25 mouse cellular contexts compared by ENCODE assay signal in genomic region chr19:43776561-43776960, GRCm38 (mm10). TPM values are rescaled to one million over a fixed set of nuclear protein-coding genes. Genes with fewer than 3 reads are reported as not detected.
DNase-seq lines count a peak whose midpoint lies in the region; ATAC-seq and TF ChIP-seq lines count a peak whose summit lies in the region.
"Had no signal": no experiment of that assay in that cellular context is flagged by ENCODE, and none has a peak within 500 bp of the region (broad histone marks: within the 10 kb centered on the region; RNA-seq: fewer than 3 reads in every experiment).

No protein-coding gene starts in this region.

- no peak for TF ChIP-seq CTCF in liver, postnatal 0 days (IDR thresholded peaks at IDR 0.05; ENCODE audit: low read depth)

- H3K4me3 ChIP-seq in intestine, embryonic 16.5 days (ENCODE audit: low read length) = no peak overlapping the region
- no peak overlapping the region for H3K4me3 ChIP-seq in intestine, embryonic 15.5 days (replicated peaks)
- no peak overlapping the region for H3K4me3 ChIP-seq in liver, postnatal 0 days (ENCODE audit: low read depth, low read length)
- H3K4me3 ChIP-seq in liver, embryonic 11.5 days (ENCODE audit: low read depth, low read length) = no peak overlapping the region
- no peak overlapping the region for H3K4me3 ChIP-seq in midbrain, embryonic 10.5 days
- H3K4me3 ChIP-seq: embryonic facial prominence, embryonic 10.5 days; embryonic facial prominence, embryonic 12.5 days; forebrain, embryonic 13.5 days had no signal

- H3K4me2 ChIP-seq in intestine, embryonic 16.5 days (ENCODE audit: low read depth, low read length) = no peak overlapping the region
- no peak overlapping the region for H3K4me2 ChIP-seq in intestine, embryonic 15.5 days (replicated peaks)
- peak overlapping the region; percentile 38; the same call in 1 of the 2 replicates for H3K4me2 ChIP-seq in liver, postnatal 0 days (ENCODE audit: low read depth, low read length)
- no peak overlapping the region for H3K4me2 ChIP-seq in liver, embryonic 11.5 days
- H3K4me2 ChIP-seq: embryonic facial prominence, embryonic 12.5 days; forebrain, embryonic 13.5 days had no signal

- 67% methylated on average over 4 of the region's 4 CpGs for WGBS in intestine, embryonic 16.5 days
- WGBS in intestine, embryonic 15.5 days = 59% methylated on average over 4 of the region's 4 CpGs
- 62% methylated on average over 4 of the region's 4 CpGs for WGBS in liver, postnatal 0 days (ENCODE audit: insufficient replicate concordance)
- WGBS in liver, embryonic 11.5 days = 81% methylated on average over 4 of the region's 4 CpGs
- WGBS in midbrain, embryonic 10.5 days = 88% methylated on average over 4 of the region's 4 CpGs

- H3K27me3 ChIP-seq in intestine, embryonic 16.5 days (replicated peaks; ENCODE audit: control insufficient read depth, insufficient read depth, low read length) = no peaks in the 10 kb centered on the region
- no peaks in the 10 kb centered on the region for H3K27me3 ChIP-seq in intestine, embryonic 15.5 days (replicated peaks)
- H3K27me3 ChIP-seq in liver, postnatal 0 days (ENCODE audit: insufficient read depth, low read length) = no peaks in the 10 kb centered on the region
- no peaks in the 10 kb centered on the region for H3K27me3 ChIP-seq in liver, embryonic 11.5 days (replicated peaks; ENCODE audit: control insufficient read depth, insufficient read depth, low read length)
- H3K27me3 ChIP-seq in midbrain, embryonic 10.5 days (ENCODE audit: low read depth, poor library complexity, severe bottlenecking) = no peaks in the 10 kb centered on the region
- H3K27me3 ChIP-seq: CH12.LX; embryonic facial prominence, embryonic 12.5 days; forebrain, embryonic 13.5 days had no signal

- DNase-seq in kidney, adult 9 months = peak; percentile 47
- DNase-seq in kidney, postnatal 4 days = no peak
- no peak for DNase-seq in liver, postnatal 0 days
- DNase-seq in liver, embryonic 11.5 days (ENCODE audit: low spot score) = no peak
- no peak for DNase-seq in midbrain, embryonic 10.5 days (ENCODE audit: low spot score)
- DNase-seq: adrenal gland, adult 8-10 months; adrenal gland, postnatal 14 days; adrenal gland, postnatal 36 days; B cell, adult 2 months; cerebellum, adult 11-12 months; cerebellum, adult 2 months; cerebellum, adult 9-10 months; cerebellum, postnatal 10 days; cerebellum, postnatal 25 days had no signal

- H3K36me3 ChIP-seq in intestine, embryonic 16.5 days (ENCODE audit: control insufficient read depth, insufficient read depth, low read length) = no peaks in the 10 kb centered on the region
- H3K36me3 ChIP-seq in intestine, embryonic 15.5 days = no peaks in the 10 kb centered on the region
- H3K36me3 ChIP-seq in liver, postnatal 0 days (replicated peaks; ENCODE audit: insufficient read depth, low read length) = no peaks in the 10 kb centered on the region
- H3K36me3 ChIP-seq in liver, embryonic 11.5 days (ENCODE audit: control insufficient read depth, insufficient read depth, low read length) = no peaks in the 10 kb centered on the region
- no peaks in the 10 kb centered on the region for H3K36me3 ChIP-seq in midbrain, embryonic 10.5 days
- H3K36me3 ChIP-seq: embryonic facial prominence, embryonic 10.5 days; embryonic facial prominence, embryonic 12.5 days; G1E had no signal

- no peaks in the 10 kb centered on the region for H3K9me3 ChIP-seq in intestine, embryonic 16.5 days (ENCODE audit: control insufficient read depth, low read length)
- no peaks in the 10 kb centered on the region for H3K9me3 ChIP-seq in intestine, embryonic 15.5 days
- H3K9me3 ChIP-seq in liver, postnatal 0 days (ENCODE audit: low read length) = no peaks in the 10 kb centered on the region
- H3K9me3 ChIP-seq in liver, embryonic 11.5 days (ENCODE audit: control insufficient read depth, low read length) = no peaks in the 10 kb centered on the region
- H3K9me3 ChIP-seq in midbrain, embryonic 10.5 days (replicated peaks) = no peaks in the 10 kb centered on the region
- H3K9me3 ChIP-seq: embryonic facial prominence, embryonic 10.5 days; embryonic facial prominence, embryonic 12.5 days; forebrain, embryonic 13.5 days; G1E had no signal

- no peak for ATAC-seq in intestine, embryonic 16.5 days
- no peak for ATAC-seq in intestine, embryonic 15.5 days
- peak; percentile 40; the same call in 1 of the 2 replicates for ATAC-seq in liver, postnatal 0 days
- ATAC-seq in liver, embryonic 11.5 days (replicated peaks; ENCODE audit: low FRiP score) = no peak
- ATAC-seq: activated CD4-positive, CD25-positive, alpha-beta regulatory T cell, adult 4 months; CD4-positive, CD25-positive, alpha-beta regulatory T cell, adult 4 months; forebrain, embryonic 13.5 days; Patski had no signal

- peak overlapping the region; percentile 26; the same call in 1 of the 2 replicates for H3K27ac ChIP-seq in intestine, embryonic 16.5 days (ENCODE audit: low read length)
- no peak overlapping the region for H3K27ac ChIP-seq in intestine, embryonic 15.5 days
- H3K27ac ChIP-seq in liver, postnatal 0 days (ENCODE audit: low read depth) = no peak overlapping the region; the same call in 1 of the 2 replicates
- H3K27ac ChIP-seq in liver, embryonic 11.5 days (ENCODE audit: low read depth, low read length) = no peak overlapping the region
- no peak overlapping the region for H3K27ac ChIP-seq in midbrain, embryonic 10.5 days (replicated peaks)
- H3K27ac ChIP-seq: embryonic facial prominence, embryonic 10.5 days; embryonic facial prominence, embryonic 12.5 days; forebrain, embryonic 13.5 days had no signal

- peaks cover 2% of the 10 kb centered on the region; the same call in 1 of the 2 replicates for H3K4me1 ChIP-seq in intestine, embryonic 16.5 days (ENCODE audit: control insufficient read depth, insufficient read depth, low read length)
- H3K4me1 ChIP-seq in intestine, embryonic 15.5 days (replicated peaks) = 0 out of 2 replicates have a peak, but pooled peaks cover 3% of the 10 kb centered on the region
- H3K4me1 ChIP-seq in liver, postnatal 0 days (ENCODE audit: insufficient read depth) = peaks cover 7% of the 10 kb centered on the region
- H3K4me1 ChIP-seq in liver, embryonic 11.5 days (replicated peaks; ENCODE audit: control insufficient read depth, insufficient read depth, low read length) = 0 out of 2 replicates have a peak, but pooled peaks cover 3% of the 10 kb centered on the region
- H3K4me1 ChIP-seq in midbrain, embryonic 10.5 days = peaks cover 4% of the 10 kb centered on the region; the same call in 1 of the 2 replicates
- H3K4me1 ChIP-seq: embryonic facial prominence, embryonic 10.5 days; embryonic facial prominence, embryonic 12.5 days; forebrain, embryonic 13.5 days had no signal

- H3K9ac ChIP-seq in intestine, embryonic 16.5 days (ENCODE audit: low read depth, low read length) = no peak overlapping the region
- no peak overlapping the region for H3K9ac ChIP-seq in intestine, embryonic 15.5 days
- no peak overlapping the region for H3K9ac ChIP-seq in liver, postnatal 0 days (replicated peaks)
- no peak overlapping the region for H3K9ac ChIP-seq in liver, embryonic 11.5 days (ENCODE audit: low read depth, low read length)
- H3K9ac ChIP-seq: embryonic facial prominence, embryonic 12.5 days; forebrain, embryonic 13.5 days had no signal

- TF ChIP-seq EP300 in liver, postnatal 0 days (IDR thresholded peaks at IDR 0.05; ENCODE audit: low read depth) = no peak

RNA-seq across cellular contexts. Expression of gene Abcc2, which starts 5.4 kb away (rescaled TPM):
- polyA plus RNA-seq in intestine, embryonic 16.5 days (2015; fragmentation: Nextera tagmentation; extraction: Ambion mirVana) = 24.1 and 31.4 TPM in 2 replicates
- 16.7 and 24.3 TPM in 2 replicates for polyA plus RNA-seq in intestine, embryonic 15.5 days (2015; fragmentation: Nextera tagmentation; extraction: Ambion mirVana)
- polyA plus RNA-seq in liver, postnatal 0 days (2015; fragmentation: Nextera tagmentation; extraction: Ambion mirVana) = 37.7 and 38.3 TPM in 2 replicates
- polyA plus RNA-seq in liver, embryonic 11.5 days (2014; fragmentation: Nextera tagmentation; extraction: Ambion mirVana) = 4.5 and 5.1 TPM in 2 replicates
- polyA plus RNA-seq in midbrain, embryonic 10.5 days (2016; fragmentation: Nextera tagmentation; extraction: Ambion mirVana) = 0.01 TPM in 2 replicates
- polyA plus RNA-seq: activated CD4-positive, CD25-positive, alpha-beta regulatory T cell, adult 4 months; CD4-positive, CD25-positive, alpha-beta regulatory T cell, adult 4 months; embryonic facial prominence, embryonic 10.5 days; forebrain, embryonic 11.5 days; forebrain, embryonic 13.5 days; Patski had no signal

RNA-seq across cellular contexts. Expression of gene Cox15, which starts 23.8 kb away (rescaled TPM):
- polyA plus RNA-seq in intestine, embryonic 16.5 days (2015; fragmentation: Nextera tagmentation; extraction: Ambion mirVana) = 18.6 and 21.7 TPM in 2 replicates
- 12.2 and 14.2 TPM in 2 replicates for polyA plus RNA-seq in intestine, embryonic 15.5 days (2015; fragmentation: Nextera tagmentation; extraction: Ambion mirVana)
- polyA plus RNA-seq in liver, postnatal 0 days (2015; fragmentation: Nextera tagmentation; extraction: Ambion mirVana) = 3.4 and 3.5 TPM in 2 replicates
- polyA plus RNA-seq in liver, embryonic 11.5 days (2014; fragmentation: Nextera tagmentation; extraction: Ambion mirVana) = 12.3 and 14.0 TPM in 2 replicates
- 13.7 and 16.5 TPM in 2 replicates for polyA plus RNA-seq in midbrain, embryonic 10.5 days (2016; fragmentation: Nextera tagmentation; extraction: Ambion mirVana)

RNA-seq across cellular contexts. Expression of gene Cutc, which starts 23.8 kb away (rescaled TPM):
- polyA plus RNA-seq in intestine, embryonic 16.5 days (2015; fragmentation: Nextera tagmentation; extraction: Ambion mirVana) = 23.5 and 25.6 TPM in 2 replicates
- polyA plus RNA-seq in intestine, embryonic 15.5 days (2015; fragmentation: Nextera tagmentation; extraction: Ambion mirVana) = 24.8 and 25.9 TPM in 2 replicates
- polyA plus RNA-seq in liver, postnatal 0 days (2015; fragmentation: Nextera tagmentation; extraction: Ambion mirVana) = 17.1 and 17.6 TPM in 2 replicates
- polyA plus RNA-seq in liver, embryonic 11.5 days (2014; fragmentation: Nextera tagmentation; extraction: Ambion mirVana) = 19.4 and 22.3 TPM in 2 replicates
- 14.0 and 14.7 TPM in 2 replicates for polyA plus RNA-seq in midbrain, embryonic 10.5 days (2016; fragmentation: Nextera tagmentation; extraction: Ambion mirVana)
